Mouse (Mus musculus) midbrain, embryonic 16.5 days (tissue): ENCODE results near the gene Stac3. TPM values are rescaled to one million over a fixed set of nuclear protein-coding genes. Genes with fewer than 3 reads are reported as not detected.
A peak's percentile ranks its signal among the peaks of the same experiment; 100 is the strongest.

ENCODE experiments used
- ATAC-seq: fragments of 200-750 bp; cut with Nextera tagmentation; 2 replicates; pipeline ENCODE4 v1.8.0; 2017; ENCODE audit warnings: moderate TSS enrichment
- H3K27ac ChIP-seq: fragments of 300-500 bp; sonication (generic); 2 replicates; pipeline ENCODE4 v1.5.1; 2014; ENCODE audit warnings: mild to moderate bottlenecking, low read length, mixed read lengths
- H3K27me3 ChIP-seq: fragments of 300-500 bp; sonication (generic); 2 replicates; pipeline ENCODE4 v1.6.1; 2014; ENCODE audit warnings: low read depth, low read length, mixed read lengths; ENCODE audit not compliant: control insufficient read depth, insufficient read depth
- H3K36me3 ChIP-seq: fragments of 300-500 bp; sonication (generic); 2 replicates; pipeline ENCODE4 v1.6.1; 2014; ENCODE audit warnings: mild to moderate bottlenecking, low read length, moderate library complexity, mixed read lengths; ENCODE audit not compliant: control insufficient read depth, insufficient read depth
- H3K4me1 ChIP-seq: fragments of 300-500 bp; sonication (generic); 2 replicates; pipeline ENCODE4 v1.6.1; 2014; ENCODE audit warnings: mild to moderate bottlenecking, low read length, mixed read lengths; ENCODE audit not compliant: control insufficient read depth, insufficient read depth
- H3K4me2 ChIP-seq: fragments of 300-500 bp; sonication (generic); 2 replicates; pipeline ENCODE4 v1.6.1; 2014; ENCODE audit warnings: mild to moderate bottlenecking, low read length, mixed read lengths
- H3K4me3 ChIP-seq: fragments of 300-500 bp; sonication (generic); 2 replicates; pipeline ENCODE4 v1.5.1; 2014; ENCODE audit warnings: low read depth, mild to moderate bottlenecking, low read length, moderate library complexity, mixed read lengths
- H3K9ac ChIP-seq: fragments of 300-500 bp; sonication (generic); 2 replicates; pipeline ENCODE4 v1.6.1; 2014; ENCODE audit warnings: low read depth, low read length, mixed read lengths
- H3K9me3 ChIP-seq: fragments of 300-500 bp; sonication (generic); replicated peaks from 2 replicates; pipeline ENCODE4 v1.6.1; 2014; ENCODE audit warnings: mild to moderate bottlenecking, low read length, mixed read lengths; ENCODE audit not compliant: control insufficient read depth, poor library complexity, severe bottlenecking
- WGBS: fragments of 180-500 bp; shearing (Covaris S2); extraction: QIAGEN DNeasy Blood & Tissue Kit; methylation state at CpG from one replicate; pipeline ENCODE4 v1.1.7; 2014; 5-methylcytosine and 5-hydroxymethylcytosine counted together
- polyA plus RNA-seq: library from polyadenylated mRNA; unstranded; fragments of >200 nt; fragmentation: Nextera tagmentation; extraction: Ambion mirVana; gene quantifications from 2 replicates; pipeline ENCODE4 v1.2.1, GENCODE M21; 2015

The Stac3 gene
- polyA plus RNA-seq, 1 experiment from 2014 or later: 1.3 TPM

DNA sequence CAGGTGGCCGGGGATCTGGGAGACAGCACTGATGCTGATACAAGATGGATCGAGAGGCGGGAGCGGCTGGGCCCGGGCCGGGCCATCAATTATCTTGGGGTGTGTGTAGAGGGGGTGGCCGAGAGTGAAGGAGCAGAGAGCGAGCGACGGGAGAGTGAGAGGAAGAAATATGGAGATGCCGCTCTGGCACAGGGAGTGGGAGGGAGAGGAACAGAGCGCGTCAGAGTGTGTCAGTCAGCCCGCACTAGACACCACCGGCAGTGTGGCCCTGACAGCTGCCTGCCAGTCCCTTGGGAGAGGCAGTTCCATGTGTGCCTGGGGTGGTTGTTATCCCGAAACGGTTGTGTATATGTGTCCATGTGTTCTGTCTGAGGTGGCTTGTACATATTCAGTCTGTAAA is 26.0 kb downstream of the Stac3 start:
- Histone ChIP-seq H3K27me3 (peaks cover 39% of the 10 kb centered on the region), H3K36me3 (no peaks in the 10 kb centered on the region), H3K27ac (peak overlapping the region; percentile 73), H3K4me2 (peak overlapping the region; percentile 45), H3K9ac (peak overlapping the region; percentile 31; the same call in 1 of the 2 replicates), H3K4me3 (peak overlapping the region; percentile 4; the same call in 1 of the 2 replicates), H3K9me3 (no peaks in the 10 kb centered on the region), H3K4me1 (peaks cover 61% of the 10 kb centered on the region)
- 5% methylated on average over 17 of the region's 17 CpGs for WGBS
- ATAC-seq: peak; percentile 26; the same call in 1 of the 2 replicates

DNA sequence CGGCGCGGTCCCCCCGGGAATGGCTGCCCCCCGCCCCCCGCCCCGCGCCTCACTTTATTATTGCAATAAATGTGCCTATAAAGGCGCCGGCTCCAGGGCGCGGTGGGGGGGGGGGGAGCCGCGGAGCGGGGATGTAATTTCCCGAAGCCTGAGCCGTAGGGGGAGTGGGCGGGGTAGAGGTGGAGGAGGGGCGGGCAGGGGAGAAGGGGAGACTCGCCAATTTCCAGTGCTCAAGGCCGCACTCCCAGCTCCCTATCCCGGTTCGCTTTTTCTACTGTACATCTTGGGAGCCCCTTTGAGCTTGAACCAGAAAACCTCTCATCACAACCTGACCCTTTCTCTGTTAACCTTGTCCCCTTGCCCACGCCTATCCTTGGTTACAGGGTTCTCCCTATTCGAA is 29.5 kb downstream of the Stac3 start:
- peak overlapping the region; percentile 59 for H3K4me2 ChIP-seq
- 5% methylated on average over 13 of the region's 25 CpGs for WGBS
- ATAC-seq: no peak
- no peaks in the 10 kb centered on the region for H3K9me3 ChIP-seq
- H3K4me1 ChIP-seq: peaks cover 69% of the 10 kb centered on the region
- peak overlapping the region; percentile 60 for H3K27ac ChIP-seq
- no peaks in the 10 kb centered on the region for H3K36me3 ChIP-seq
- peak overlapping the region; percentile 35 for H3K9ac ChIP-seq
- H3K27me3 ChIP-seq: peaks cover 36% of the 10 kb centered on the region
- peak overlapping the region; percentile 23 for H3K4me3 ChIP-seq

DNA sequence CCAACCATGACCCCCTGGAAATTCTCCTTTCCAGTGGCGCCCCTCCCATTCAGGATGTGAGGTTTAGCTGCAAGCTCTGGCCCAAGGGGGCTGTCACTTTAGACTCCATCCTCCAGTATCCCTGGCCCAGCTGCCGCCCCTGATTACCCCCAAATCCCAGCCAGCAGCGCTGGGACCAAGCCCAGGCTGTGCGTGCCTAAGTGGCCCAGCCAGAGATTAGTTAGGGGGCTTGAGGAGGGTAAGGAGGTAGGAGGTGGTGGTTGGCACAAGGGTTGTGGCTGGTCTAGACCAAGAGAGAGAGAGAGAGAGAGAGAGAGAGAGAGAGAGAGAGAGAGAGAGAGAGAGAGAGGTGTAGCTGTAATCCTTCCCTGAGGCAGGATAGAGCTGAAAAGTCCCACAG is 30.1 kb downstream of the Stac3 start:
- H3K27ac ChIP-seq: peak overlapping the region; percentile 60
- no peaks in the 10 kb centered on the region for H3K36me3 ChIP-seq
- peaks cover 69% of the 10 kb centered on the region for H3K4me1 ChIP-seq
- peak overlapping the region; percentile 59 for H3K4me2 ChIP-seq
- ATAC-seq: no peak
- peak overlapping the region; percentile 23 for H3K4me3 ChIP-seq
- no peaks in the 10 kb centered on the region for H3K9me3 ChIP-seq
- peak overlapping the region; percentile 35; the same call in 1 of the 2 replicates for H3K9ac ChIP-seq
- H3K27me3 ChIP-seq: peaks cover 32% of the 10 kb centered on the region
- 2% methylated on average over 4 of the region's 4 CpGs for WGBS

DNA sequence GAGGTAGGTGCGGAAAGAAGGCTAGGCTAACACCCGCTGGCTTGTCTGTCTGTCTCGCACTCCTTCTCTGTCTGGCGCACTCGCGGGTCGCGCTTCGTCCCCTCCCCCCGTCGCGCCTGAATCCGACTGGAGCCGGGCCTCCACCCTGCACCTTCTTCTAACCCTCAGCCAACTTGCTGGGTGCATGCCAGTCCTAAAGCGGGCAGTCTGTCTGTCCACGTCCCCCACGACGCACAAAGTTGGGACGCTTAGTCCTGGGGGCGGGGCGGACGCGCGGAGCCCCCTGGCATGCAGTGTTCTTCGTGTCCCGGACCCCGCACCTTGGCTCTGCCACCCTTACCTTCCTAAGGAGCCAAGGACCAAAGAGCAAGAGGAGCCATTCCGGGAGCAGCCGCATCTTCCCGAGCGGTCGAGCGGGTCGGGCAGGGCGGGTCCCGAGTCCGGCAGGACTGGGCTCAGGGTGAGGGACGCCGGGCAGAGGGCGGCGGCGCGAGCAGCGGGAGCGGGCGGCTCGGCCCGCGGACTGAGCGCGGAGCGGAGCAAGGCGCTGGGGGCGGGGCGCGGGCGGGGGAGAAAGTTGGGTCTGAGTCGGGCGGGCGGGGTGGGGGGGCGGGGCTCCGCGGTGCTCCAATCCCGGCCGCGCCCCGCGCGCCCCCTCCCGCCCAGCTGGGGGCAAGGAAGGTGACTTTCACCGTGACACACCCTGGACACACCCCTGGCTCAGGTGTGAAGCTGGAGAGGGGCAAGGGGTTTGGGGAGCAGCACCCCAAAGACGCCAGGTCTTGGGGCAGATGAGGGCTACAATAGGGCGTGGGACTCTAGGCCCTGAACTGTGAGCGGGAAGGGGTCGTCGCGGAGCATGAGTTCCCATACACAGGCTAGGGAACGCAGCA is 32.8 kb downstream of the Stac3 start, which contains the start of gene Nxph4:
Nxph4 (minus strand) TSS at position 524 of the 893 bp plus-strand sequence.
- H3K27ac ChIP-seq: peak within 1 kb of the TSS; percentile 62
- H3K36me3 ChIP-seq: peaks cover 5% of the 10 kb centered on the region; the same call in 1 of the 2 replicates
- no peak for ATAC-seq
- H3K27me3 ChIP-seq: peaks cover 24% of the 10 kb centered on the region
- H3K9me3 ChIP-seq: no peaks in the 10 kb centered on the region
- peak within 1 kb of the TSS; percentile 52 for H3K4me3 ChIP-seq
- peak within 1 kb of the TSS; percentile 58 for H3K9ac ChIP-seq
- WGBS: under 1% methylated on average over 57 of the region's 78 CpGs
- peak within 1 kb of the TSS; percentile 59 for H3K4me2 ChIP-seq
- peaks cover 60% of the 10 kb centered on the region for H3K4me1 ChIP-seq

DNA sequence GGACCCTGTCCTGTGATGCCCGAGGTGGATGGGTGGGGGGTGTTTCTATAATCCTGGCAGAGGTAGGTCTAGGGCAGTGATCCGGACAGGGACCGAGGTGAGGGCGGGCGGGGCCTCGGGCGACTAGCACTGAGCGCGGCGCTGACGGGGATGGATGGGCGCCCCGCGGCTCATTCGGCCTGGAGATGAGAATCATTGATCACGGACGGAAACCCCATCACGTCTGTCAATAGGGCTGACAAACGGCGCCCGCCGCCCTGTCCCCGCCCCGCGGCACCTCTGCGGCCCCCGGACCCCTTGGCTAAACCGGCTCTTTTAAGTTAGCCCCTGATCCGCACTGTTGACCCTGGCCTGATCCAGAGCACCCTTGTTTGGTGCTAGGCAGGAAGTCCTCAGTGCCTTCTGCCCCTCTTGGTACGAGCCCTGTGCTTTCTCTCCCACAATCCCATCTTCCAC is 33.5 kb downstream of the Stac3 start:
- Histone ChIP-seq H3K36me3 (peaks cover 8% of the 10 kb centered on the region), H3K4me3 (peak overlapping the region; percentile 52), H3K27me3 (peaks cover 18% of the 10 kb centered on the region), H3K27ac (peak overlapping the region; percentile 60), H3K9ac (peak overlapping the region; percentile 58), H3K4me1 (peaks cover 53% of the 10 kb centered on the region), H3K4me2 (peak overlapping the region; percentile 59), H3K9me3 (no peaks in the 10 kb centered on the region)
- 2% methylated on average over 29 of the region's 30 CpGs for WGBS
- ATAC-seq: no peak

DNA sequence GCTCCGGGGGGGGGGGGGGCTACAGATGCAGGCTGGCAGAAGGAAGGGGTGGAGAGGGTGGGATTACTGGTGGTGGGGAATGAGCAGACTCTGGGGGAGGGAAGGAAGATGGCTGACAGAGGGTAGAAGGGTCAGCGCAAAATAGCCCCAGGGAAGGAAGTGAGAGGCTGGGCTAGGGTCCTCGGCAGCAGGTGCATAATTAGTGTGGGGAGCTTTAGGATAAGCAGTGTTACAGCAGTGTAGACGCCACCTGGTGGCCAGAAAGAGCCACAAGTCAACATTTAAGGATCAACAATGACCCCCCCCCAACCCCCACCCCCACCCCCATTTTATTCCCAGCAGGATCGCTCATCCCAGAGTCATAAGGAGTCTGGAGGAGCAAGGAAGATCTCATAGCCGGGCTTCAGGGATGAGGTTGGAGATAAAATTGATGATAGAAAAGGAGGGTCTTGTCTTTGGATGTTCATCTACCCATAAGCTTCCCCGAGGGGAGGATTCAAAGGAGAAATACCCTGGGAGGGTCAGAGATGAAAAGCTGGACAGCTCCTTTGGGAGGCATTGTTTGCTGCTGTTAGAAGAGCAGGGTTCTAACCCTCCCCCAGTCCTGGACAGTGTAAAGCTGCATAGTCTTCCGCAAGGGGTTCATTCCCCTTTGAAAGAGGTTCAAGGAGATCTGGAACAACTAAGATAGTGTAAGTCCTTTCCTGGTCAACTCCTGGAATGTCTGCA is 35.3 kb downstream of the Stac3 start:
- Histone ChIP-seq H3K36me3 (peaks cover 23% of the 10 kb centered on the region), H3K27ac (peak overlapping the region; percentile 60), H3K4me3 (no peak overlapping the region), H3K4me2 (peak overlapping the region; percentile 30), H3K9ac (peak overlapping the region; percentile 31), H3K9me3 (no peaks in the 10 kb centered on the region), H3K4me1 (peaks cover 41% of the 10 kb centered on the region), H3K27me3 (peaks cover 16% of the 10 kb centered on the region)
- WGBS: 4% methylated on average over 8 of the region's 8 CpGs
- peak; percentile 34; the same call in 1 of the 2 replicates for ATAC-seq

DNA sequence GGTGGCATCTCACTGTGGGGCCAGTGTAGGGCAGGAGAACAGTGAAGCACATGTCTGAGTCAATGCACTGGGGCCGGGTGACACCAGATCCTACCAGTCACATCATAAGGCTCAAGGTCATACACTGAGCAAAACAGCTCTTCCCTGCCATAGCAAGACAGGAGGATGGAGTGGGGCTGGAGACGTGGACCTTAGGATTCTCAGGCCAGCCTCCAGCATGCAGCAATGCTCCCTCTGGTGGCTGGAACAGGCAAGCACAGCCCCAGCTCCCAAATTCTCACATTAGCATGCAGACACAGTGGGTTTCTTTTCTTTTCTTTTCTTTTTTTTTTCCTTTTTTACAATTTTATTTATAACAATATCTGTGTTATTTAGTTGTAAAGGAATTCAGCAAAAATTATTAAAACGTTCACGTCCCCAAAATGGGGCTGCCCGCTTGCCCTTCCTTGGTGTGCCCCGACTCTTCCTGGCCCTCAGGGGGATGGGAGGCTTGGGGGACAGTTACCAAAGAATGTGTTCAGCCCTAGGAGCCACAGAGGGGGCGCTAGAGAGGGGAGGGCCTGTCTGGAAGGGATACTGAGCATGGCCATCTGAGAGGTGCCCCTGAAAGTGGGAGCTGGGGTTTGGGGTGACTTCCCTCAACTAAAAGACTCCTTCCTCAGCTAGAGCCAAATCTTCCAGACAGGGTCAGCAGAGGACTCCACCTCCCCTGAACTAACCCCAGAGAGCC is 36.5 kb downstream of the Stac3 start:
- ATAC-seq: peak; percentile 26
- Histone ChIP-seq H3K4me2 (no peak overlapping the region), H3K27ac (peak overlapping the region; percentile 59), H3K36me3 (peaks cover 31% of the 10 kb centered on the region), H3K9ac (no peak overlapping the region), H3K9me3 (no peaks in the 10 kb centered on the region), H3K27me3 (peaks cover 10% of the 10 kb centered on the region), H3K4me3 (no peak overlapping the region), H3K4me1 (peaks cover 34% of the 10 kb centered on the region)
- 22% methylated on average over 7 of the region's 7 CpGs for WGBS

DNA sequence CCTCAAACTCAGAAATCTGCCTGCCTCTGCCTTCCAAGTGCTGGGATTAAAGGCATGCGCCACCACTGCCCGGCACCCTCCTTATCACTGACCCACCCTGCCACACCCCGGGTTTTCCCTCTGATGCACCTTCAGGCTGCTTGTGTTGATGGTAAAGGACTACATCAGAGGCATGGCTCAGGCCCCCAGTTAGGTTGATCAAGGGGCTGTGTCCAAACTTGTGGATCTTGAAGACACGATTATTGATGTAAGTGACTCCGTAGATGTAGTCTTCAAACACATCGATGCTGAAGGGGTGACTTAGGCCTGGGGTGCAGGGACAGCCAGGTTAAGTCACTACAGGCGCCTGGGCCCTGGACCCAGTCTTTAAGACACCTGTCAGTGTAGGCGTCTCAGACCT is 40.0 kb downstream of the Stac3 start:
- peaks cover 11% of the 10 kb centered on the region for H3K4me1 ChIP-seq
- H3K27me3 ChIP-seq: no peaks in the 10 kb centered on the region
- H3K4me3 ChIP-seq: no peak overlapping the region
- no peak overlapping the region for H3K9ac ChIP-seq
- H3K4me2 ChIP-seq: no peak overlapping the region
- 94% methylated on average over 8 of the region's 8 CpGs for WGBS
- H3K36me3 ChIP-seq: peaks cover 58% of the 10 kb centered on the region
- no peak overlapping the region for H3K27ac ChIP-seq
- H3K9me3 ChIP-seq: no peaks in the 10 kb centered on the region
- no peak for ATAC-seq
